Mouse (Mus musculus) liver, embryonic 11.5 days (tissue): ENCODE results near the gene Glrb. TPM values are rescaled to one million over a fixed set of nuclear protein-coding genes. Genes with fewer than 3 reads are reported as not detected.

Experiments
- ATAC-seq: fragments of 200-750 bp; cut with Nextera tagmentation; replicated peaks from 2 replicates; pipeline ENCODE4 v1.8.0; 2017; ENCODE audit warnings: moderate number of reproducible peaks, mild to moderate bottlenecking, moderate TSS enrichment, moderate library complexity; ENCODE audit not compliant: low FRiP score
- DNase-seq: peaks from one replicate; pipeline ENCODE4 v3.0.0-alpha.2; 2017; ENCODE audit warnings: low spot score
- H3K27ac ChIP-seq: fragments of 300-500 bp; sonication (generic); 2 replicates; pipeline ENCODE4 v1.5.1; 2014; ENCODE audit warnings: mild to moderate bottlenecking, low read depth, low read length, control low read depth
- H3K27me3 ChIP-seq: fragments of 300-500 bp; sonication (generic); replicated peaks from 2 replicates; pipeline ENCODE4 v1.6.1; 2014; ENCODE audit warnings: low read length, mixed read lengths; ENCODE audit not compliant: control insufficient read depth, insufficient read depth
- H3K36me3 ChIP-seq: fragments of 300-500 bp; sonication (generic); 2 replicates; pipeline ENCODE4 v1.6.1; 2014; ENCODE audit warnings: mild to moderate bottlenecking, low read length, moderate library complexity, mixed read lengths; ENCODE audit not compliant: control insufficient read depth, insufficient read depth
- H3K4me1 ChIP-seq: fragments of 300-500 bp; sonication (generic); replicated peaks from 2 replicates; pipeline ENCODE4 v1.6.1; 2014; ENCODE audit warnings: low read length, mixed read lengths; ENCODE audit not compliant: control insufficient read depth, insufficient read depth
- H3K4me2 ChIP-seq: fragments of 300-500 bp; sonication (generic); 2 replicates; pipeline ENCODE4 v1.6.1; 2014; ENCODE audit warnings: mild to moderate bottlenecking, control low read depth, moderate library complexity
- H3K4me3 ChIP-seq: fragments of 300-500 bp; sonication (generic); 2 replicates; pipeline ENCODE4 v1.5.1; 2014; ENCODE audit warnings: low read depth, low read length, control low read depth
- H3K9ac ChIP-seq: fragments of 300-500 bp; sonication (generic); 2 replicates; pipeline ENCODE4 v1.6.1; 2014; ENCODE audit warnings: low read depth, low read length, control low read depth
- H3K9me3 ChIP-seq: fragments of 300-500 bp; sonication (generic); 2 replicates; pipeline ENCODE4 v1.6.1; 2016; ENCODE audit warnings: low read length, inconsistent platforms, mixed read lengths; ENCODE audit not compliant: control insufficient read depth
- WGBS: fragments of 180-500 bp; shearing (Covaris S2); extraction: QIAGEN DNeasy Blood & Tissue Kit; methylation state at CpG from one replicate; pipeline ENCODE4 v1.1.7; 2014; 5-methylcytosine and 5-hydroxymethylcytosine counted together
- polyA plus RNA-seq: library from polyadenylated mRNA; unstranded; fragments of >200 nt; fragmentation: Nextera tagmentation; extraction: Ambion mirVana; gene quantifications from 2 replicates; pipeline ENCODE4 v1.2.1, GENCODE M21; 2014

Glrb gene
- polyA plus RNA-seq, 1 experiment from 2014 or later, result 2.4 TPM

- ATAC-seq, result no peak
- 77% methylated on average over 3 of the region's 3 CpGs for WGBS
Measured at GRCm38 (mm10) chr3:80852912-80853507, 60.5 kb downstream of the Glrb start.

GRCm38 (mm10) chr3:80850947-80851346 is 62.5 kb downstream of the Glrb start:
- Histone ChIP-seq H3K4me1 (no peaks in the 10 kb centered on the region), H3K4me2 (no peak overlapping the region), H3K27me3 (no peaks in the 10 kb centered on the region), H3K9ac (no peak overlapping the region), H3K9me3 (no peaks in the 10 kb centered on the region), H3K36me3 (no peaks in the 10 kb centered on the region), H3K4me3 (no peak overlapping the region), H3K27ac (no peak overlapping the region)
- DNase-seq (no peak), ATAC-seq (no peak)
- 85% methylated on average over 10 of the region's 10 CpGs for WGBS

More at GRCm38 (mm10) chr3:80852912-80853507, 60.5 kb downstream of the Glrb start:
- H3K4me2 ChIP-seq, result no peak overlapping the region
- no peak overlapping the region for H3K4me3 ChIP-seq
- no peaks in the 10 kb centered on the region for H3K9me3 ChIP-seq
- H3K4me1 ChIP-seq, result no peaks in the 10 kb centered on the region
- no peak for DNase-seq
- no peaks in the 10 kb centered on the region for H3K27me3 ChIP-seq
- no peak overlapping the region for H3K9ac ChIP-seq
- H3K36me3 ChIP-seq, result no peaks in the 10 kb centered on the region
- no peak overlapping the region for H3K27ac ChIP-seq

GRCm38 (mm10) chr3:80845634-80846033 is 67.8 kb downstream of the Glrb start:
- Histone ChIP-seq H3K9ac (no peak overlapping the region), H3K27me3 (no peaks in the 10 kb centered on the region), H3K27ac (no peak overlapping the region), H3K4me2 (no peak overlapping the region), H3K4me1 (no peaks in the 10 kb centered on the region), H3K9me3 (no peaks in the 10 kb centered on the region), H3K4me3 (no peak overlapping the region), H3K36me3 (no peaks in the 10 kb centered on the region)
- no peak for DNase-seq
- 89% methylated on average over 2 of the region's 2 CpGs for WGBS
- ATAC-seq, result no peak

- no peak overlapping the region for H3K27ac ChIP-seq
- 75% methylated on average over 5 of the region's 5 CpGs for WGBS
- H3K4me1 ChIP-seq, result no peaks in the 10 kb centered on the region
- DNase-seq, result no peak
- no peak overlapping the region for H3K9ac ChIP-seq
- H3K36me3 ChIP-seq, result no peaks in the 10 kb centered on the region
- H3K27me3 ChIP-seq, result no peaks in the 10 kb centered on the region
- ATAC-seq, result no peak
- no peaks in the 10 kb centered on the region for H3K9me3 ChIP-seq
- H3K4me3 ChIP-seq, result no peak overlapping the region
- no peak overlapping the region for H3K4me2 ChIP-seq
Measured at GRCm38 (mm10) chr3:80839845-80840244, 73.6 kb downstream of the Glrb start.

- WGBS, result 53% methylated on average over 3 of the region's 3 CpGs
- no peaks in the 10 kb centered on the region for H3K27me3 ChIP-seq
- no peaks in the 10 kb centered on the region for H3K9me3 ChIP-seq
- ATAC-seq (no peak), DNase-seq (no peak)
- H3K27ac ChIP-seq, result no peak overlapping the region
- no peaks in the 10 kb centered on the region for H3K4me1 ChIP-seq
- no peak overlapping the region for H3K4me3 ChIP-seq
- no peak overlapping the region for H3K9ac ChIP-seq
- no peaks in the 10 kb centered on the region for H3K36me3 ChIP-seq
- no peak overlapping the region for H3K4me2 ChIP-seq
Measured at GRCm38 (mm10) chr3:80837583-80837982, 75.9 kb downstream of the Glrb start.

GRCm38 (mm10) chr3:80823975-80824374 is 89.5 kb downstream of the Glrb start:
- 72% methylated on average over 1 of the region's 1 CpGs for WGBS
- Histone ChIP-seq H3K9ac (no peak overlapping the region), H3K4me3 (no peak overlapping the region), H3K4me2 (no peak overlapping the region), H3K4me1 (no peaks in the 10 kb centered on the region), H3K36me3 (no peaks in the 10 kb centered on the region), H3K27ac (no peak overlapping the region), H3K9me3 (no peaks in the 10 kb centered on the region), H3K27me3 (no peaks in the 10 kb centered on the region)
- DNase-seq (no peak), ATAC-seq (no peak)

- no peak for ATAC-seq
Measured at GRCm38 (mm10) chr3:80818619-80819018, 94.8 kb downstream of the Glrb start.

GRCm38 (mm10) chr3:80813734-80814133 is 99.7 kb downstream of the Glrb start:
- Histone ChIP-seq H3K4me1 (no peaks in the 10 kb centered on the region), H3K27ac (no peak overlapping the region), H3K36me3 (no peaks in the 10 kb centered on the region), H3K9ac (no peak overlapping the region), H3K27me3 (no peaks in the 10 kb centered on the region), H3K4me3 (no peak overlapping the region), H3K4me2 (no peak overlapping the region), H3K9me3 (no peaks in the 10 kb centered on the region)
- no peak for ATAC-seq
- DNase-seq, result no peak

More at GRCm38 (mm10) chr3:80818619-80819018, 94.8 kb downstream of the Glrb start:
- no peaks in the 10 kb centered on the region for H3K4me1 ChIP-seq
- no peak overlapping the region for H3K4me3 ChIP-seq
- H3K27ac ChIP-seq, result no peak overlapping the region
- no peak overlapping the region for H3K9ac ChIP-seq
- no peaks in the 10 kb centered on the region for H3K36me3 ChIP-seq
- H3K27me3 ChIP-seq, result no peaks in the 10 kb centered on the region
- WGBS, result 90% methylated on average over 1 of the region's 1 CpGs
- no peak overlapping the region for H3K4me2 ChIP-seq
- DNase-seq, result no peak
- H3K9me3 ChIP-seq, result no peaks in the 10 kb centered on the region

- 64% methylated on average over 3 of the region's 3 CpGs for WGBS
- DNase-seq, result no peak
- H3K4me1 ChIP-seq, result no peaks in the 10 kb centered on the region
- H3K27ac ChIP-seq, result no peak overlapping the region
- no peaks in the 10 kb centered on the region for H3K27me3 ChIP-seq
- H3K9ac ChIP-seq, result no peak overlapping the region
- no peaks in the 10 kb centered on the region for H3K9me3 ChIP-seq
- H3K4me3 ChIP-seq, result no peak overlapping the region
- H3K4me2 ChIP-seq, result no peak overlapping the region
- no peaks in the 10 kb centered on the region for H3K36me3 ChIP-seq
- ATAC-seq, result no peak
Measured at GRCm38 (mm10) chr3:80812237-80812636, 101.2 kb downstream of the Glrb start.
